Mouse (Mus musculus) left cerebral cortex, postnatal 10 days (tissue): ENCODE results near the gene Anapc13. TPM values are rescaled to one million over a fixed set of nuclear protein-coding genes. Genes with fewer than 3 reads are reported as not detected.

ENCODE experiments used
- DNase-seq, 2 experiments: peaks; one replicate each; pipeline ENCODE4 v3.0.0; 2021 to 2022; ENCODE audit warnings: low spot score in 2 of 2, mixed read lengths in 1 of 2; ENCODE audit errors: extremely low spot score in 1 of 2
- intact Hi-C: fragments of 180-260 bp; cut with DNase I; formaldehyde crosslinking; loops from one replicate; pipeline ENCODE4 v1.15.1; 2025
- total RNA-seq, 2 experiments: library from RNA; stranded (reverse); gene quantifications; 2 replicates each; pipeline ENCODE4 v1.2.3; 2021

Anapc13 gene
- total RNA-seq, 2 experiments from 2014 or later = 95.2 to 96.2 TPM

- intact Hi-C loops = no loop called here
- DNase-seq = no peak
Measured at GRCm38 (mm10) chr9:102626839-102627225, 736 bp downstream of the Anapc13 start.

- intact Hi-C loops = no loop called here
- DNase-seq = no peak
Measured at GRCm38 (mm10) chr9:102627442-102627841, 1.3 kb downstream of the Anapc13 start.

- intact Hi-C loops = no loop called here
- no peak for DNase-seq
Measured at GRCm38 (mm10) chr9:102629052-102629451, 3.0 kb downstream of the Anapc13 start.

GRCm38 (mm10) chr9:102631589-102632147 is 5.6 kb downstream of the Anapc13 start:
- intact Hi-C loops = loop anchor here (2.0 kb wide), 1 partner anchor 235 kb away; no protein-coding TSS in a partner anchor
- no peak for DNase-seq

- intact Hi-C loops = loop anchor here (2.0 kb wide), 1 partner anchor 235 kb away; no protein-coding TSS in a partner anchor
- no peak for DNase-seq
Measured at GRCm38 (mm10) chr9:102632173-102632572, 6.1 kb downstream of the Anapc13 start.

- DNase-seq = peak; percentile 44 to 50
- intact Hi-C loops = loop anchor here (2.0 kb wide), 1 partner anchor 234 kb away; no protein-coding TSS in a partner anchor
Measured at GRCm38 (mm10) chr9:102632923-102633537, 6.9 kb downstream of the Anapc13 start.

GRCm38 (mm10) chr9:102634453-102634852 is 8.4 kb downstream of the Anapc13 start:
- intact Hi-C loops = no loop called here
- no peak for DNase-seq

GRCm38 (mm10) chr9:102636553-102636952 is 10.5 kb downstream of the Anapc13 start:
- intact Hi-C loops = loop anchor here (2.0 to 5.0 kb wide), 2 partner anchors 81 to 148 kb away; partner anchors contain the start of gene Amotl2
- peak; percentile 40 to 41 for DNase-seq

GRCm38 (mm10) chr9:102637115-102637514 is 11.0 kb downstream of the Anapc13 start:
- intact Hi-C loops = loop anchor here (2.0 to 5.0 kb wide), 2 partner anchors 80 to 148 kb away; partner anchors contain the start of gene Amotl2
- DNase-seq = no peak

- intact Hi-C loops = loop anchor here (5.0 kb wide), 1 partner anchor 78 kb away; the partner anchor contains the start of gene Amotl2
- no peak for DNase-seq
Measured at GRCm38 (mm10) chr9:102638963-102639362, 12.9 kb downstream of the Anapc13 start.

- no peak for DNase-seq
- intact Hi-C loops = loop anchor here (5.0 kb wide), 1 partner anchor 78 kb away; the partner anchor contains the start of gene Amotl2
Measured at GRCm38 (mm10) chr9:102639510-102639909, 13.4 kb downstream of the Anapc13 start.

- no peak for DNase-seq
- intact Hi-C loops = no loop called here
Measured at GRCm38 (mm10) chr9:102641531-102641930, 15.4 kb downstream of the Anapc13 start.

GRCm38 (mm10) chr9:102643071-102643485 is 17.0 kb downstream of the Anapc13 start:
- no peak for DNase-seq
- intact Hi-C loops = no loop called here

- peak; percentile 71 to 77 for DNase-seq
- intact Hi-C loops = no loop called here
Measured at GRCm38 (mm10) chr9:102643486-102644101, 17.5 kb downstream of the Anapc13 start.

- intact Hi-C loops = no loop called here
- DNase-seq = no peak
Measured at GRCm38 (mm10) chr9:102645119-102645695, 19.1 kb downstream of the Anapc13 start.

GRCm38 (mm10) chr9:102647010-102647409 is 20.9 kb downstream of the Anapc13 start:
- DNase-seq = no peak
- intact Hi-C loops = no loop called here

- intact Hi-C loops = no loop called here
- no peak for DNase-seq
Measured at GRCm38 (mm10) chr9:102649917-102650527, 23.9 kb downstream of the Anapc13 start.

GRCm38 (mm10) chr9:102650637-102651036 is 24.5 kb downstream of the Anapc13 start:
- no peak for DNase-seq
- intact Hi-C loops = no loop called here

GRCm38 (mm10) chr9:102651199-102651720 is 25.2 kb downstream of the Anapc13 start:
- intact Hi-C loops = no loop called here
- DNase-seq = no peak
